Mouse (Mus musculus): ENCODE results near the gene Grk5.

Gene Grk5

DNA sequence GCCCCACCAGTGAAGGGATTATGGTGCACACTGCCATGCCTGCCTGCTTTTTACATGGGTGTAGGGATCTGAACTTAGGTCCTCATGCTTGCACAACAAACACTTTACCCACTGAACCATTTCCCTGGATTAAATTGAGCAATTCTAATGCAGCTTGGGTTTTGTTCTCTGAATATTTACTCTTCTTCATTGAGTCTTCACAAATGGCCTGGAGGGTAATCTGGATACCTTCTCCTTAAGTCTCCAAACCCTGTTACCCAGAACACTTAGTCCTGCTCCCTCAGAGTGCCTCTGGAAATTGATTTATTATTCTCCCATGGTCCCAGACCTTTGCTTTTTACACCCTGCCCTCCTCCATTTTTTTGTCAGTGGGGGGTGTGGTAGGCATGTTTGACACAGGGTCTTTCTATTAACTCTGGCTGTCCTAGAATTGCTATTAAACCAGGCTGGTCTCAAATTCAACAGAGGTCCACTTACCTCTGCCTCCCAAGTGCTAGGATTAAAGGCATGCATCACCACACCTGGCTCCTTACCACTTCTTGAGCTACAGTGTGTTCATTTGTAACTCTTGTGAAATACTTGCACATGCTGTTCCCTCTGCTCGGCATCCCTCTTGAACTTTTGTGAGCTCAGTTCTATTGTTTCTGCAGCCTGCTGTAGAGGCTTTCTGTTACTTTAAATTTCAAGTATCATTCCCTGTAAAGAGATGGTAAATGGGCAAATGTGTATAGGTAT lies 82.9 kb downstream of the Grk5 start:
- in situ Hi-C loops (cut with MseI, MboI), result no loop called here

DNA sequence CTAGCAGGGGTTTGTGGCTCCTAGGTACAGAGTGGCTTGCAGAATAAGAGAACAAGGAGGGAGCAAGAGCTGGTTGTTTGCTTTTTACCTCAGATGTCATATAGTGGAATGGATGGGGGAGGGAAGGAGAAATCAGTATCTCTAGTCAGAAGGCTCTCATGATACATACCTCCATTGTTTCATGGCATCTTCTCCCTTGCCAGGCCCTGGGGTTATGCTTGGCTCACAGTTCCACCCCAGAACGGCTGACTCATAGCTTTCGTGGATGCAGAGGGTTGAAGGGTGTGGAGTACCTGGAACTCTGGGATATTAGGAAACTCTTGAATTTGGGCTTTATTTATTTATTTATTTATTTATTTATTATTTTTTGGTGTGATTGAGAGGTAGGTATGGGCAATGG lies 84.0 kb downstream of the Grk5 start:
- in situ Hi-C loops (cut with MseI, MboI), result no loop called here

DNA sequence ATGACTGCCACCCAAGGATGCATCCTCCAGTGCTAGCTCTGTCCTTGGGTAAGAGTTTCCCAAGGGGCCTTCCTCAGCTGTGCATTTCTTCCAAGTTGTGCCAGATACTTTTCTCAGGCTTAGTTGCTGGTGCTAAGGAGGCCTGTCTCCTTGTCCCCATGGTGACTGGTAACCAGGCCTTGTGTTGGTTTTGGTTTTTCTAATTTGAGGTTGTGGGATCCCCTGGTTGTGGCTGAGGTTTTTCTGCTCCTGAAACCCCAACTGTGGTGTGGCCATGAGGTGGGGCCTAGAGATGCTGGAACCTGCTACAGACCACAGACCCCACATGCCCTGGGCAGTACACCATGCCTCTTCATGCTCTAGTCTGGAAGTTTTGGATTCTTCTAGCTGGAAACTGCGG lies 90.0 kb downstream of the Grk5 start:
- in situ Hi-C loops (cut with MseI, MboI), result no loop called here

DNA sequence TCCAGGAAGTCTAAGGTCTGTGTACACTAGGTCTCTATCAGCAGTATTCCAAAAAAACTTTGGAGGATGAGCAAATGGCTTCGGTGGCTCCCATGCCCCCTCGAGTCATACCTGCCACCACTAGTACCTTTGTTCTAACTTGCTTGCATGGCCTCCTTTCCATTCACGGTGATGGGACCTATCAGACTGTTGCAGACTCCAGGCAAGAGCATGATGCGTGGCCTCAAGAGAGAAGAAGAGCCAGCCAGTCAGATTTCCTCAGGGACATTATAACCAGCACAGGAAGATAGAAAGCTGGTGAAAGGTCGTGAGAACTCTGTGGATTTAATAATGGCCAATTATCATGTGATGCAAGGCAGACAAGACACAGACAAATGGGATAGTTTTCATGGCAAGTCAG lies 91.8 kb downstream of the Grk5 start:
- in situ Hi-C loops (cut with MseI, MboI), result no loop called here

DNA sequence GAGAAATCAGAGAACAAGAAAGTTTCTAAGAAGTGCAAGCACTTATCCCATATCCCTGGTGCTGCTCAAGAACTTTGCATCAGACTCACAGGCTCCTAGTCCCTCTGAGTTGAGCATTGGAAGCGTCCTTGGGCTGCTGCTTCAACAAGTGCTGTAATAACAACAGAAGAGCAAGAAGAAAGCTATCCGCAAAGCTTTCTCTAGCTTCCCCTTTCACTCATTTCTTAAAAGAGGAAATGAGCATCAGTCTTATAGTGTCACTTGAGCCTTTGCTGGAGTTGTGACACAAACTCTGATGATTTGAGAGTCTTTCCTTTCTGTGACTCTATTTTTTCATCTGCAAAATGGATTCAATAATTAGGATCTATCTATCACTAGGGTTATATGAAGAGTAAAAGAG lies 92.3 kb downstream of the Grk5 start:
- in situ Hi-C loops (cut with MseI, MboI), result no loop called here

DNA sequence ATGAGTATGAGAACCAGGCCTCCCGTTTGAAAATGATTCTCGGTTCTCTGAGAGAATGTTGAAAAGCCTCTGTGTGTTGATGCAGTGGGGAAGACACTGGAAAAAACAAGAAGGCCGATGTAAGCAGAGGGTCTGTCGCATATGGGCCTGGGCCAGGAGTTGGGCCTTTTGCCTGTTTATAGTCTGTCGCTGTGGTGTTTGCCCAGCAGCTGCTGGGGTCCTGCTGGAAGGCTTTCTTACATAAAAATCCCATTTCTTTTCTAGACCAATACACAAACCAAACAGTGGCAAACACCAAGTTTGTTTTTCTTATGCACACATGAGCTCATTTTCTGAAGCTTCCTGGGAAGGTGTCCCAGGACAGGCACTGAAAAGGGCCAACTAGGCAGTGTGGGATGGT lies 100.2 kb downstream of the Grk5 start:
- in situ Hi-C loops (cut with MseI, MboI), result no loop called here

DNA sequence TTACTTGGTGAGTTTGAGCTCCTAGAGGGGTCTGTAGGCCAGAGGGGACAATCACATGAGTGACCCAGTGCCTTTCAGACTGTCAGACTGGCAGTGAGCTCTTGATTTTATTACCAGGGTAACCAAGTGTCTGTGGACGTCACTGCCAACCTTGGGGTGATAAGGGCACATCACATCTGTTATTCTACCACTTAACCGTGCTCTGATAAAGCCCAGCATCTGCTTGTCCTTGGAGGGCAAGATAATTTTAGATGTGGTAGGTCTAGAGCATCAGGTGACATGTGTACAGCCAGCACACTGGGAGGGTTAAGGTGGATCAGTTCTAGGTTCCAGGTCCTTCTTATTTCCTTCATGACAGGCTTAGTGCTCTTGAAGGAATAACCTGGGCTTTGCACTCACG lies 104.7 kb downstream of the Grk5 start:
- in situ Hi-C loops (cut with MseI, MboI), result no loop called here

DNA sequence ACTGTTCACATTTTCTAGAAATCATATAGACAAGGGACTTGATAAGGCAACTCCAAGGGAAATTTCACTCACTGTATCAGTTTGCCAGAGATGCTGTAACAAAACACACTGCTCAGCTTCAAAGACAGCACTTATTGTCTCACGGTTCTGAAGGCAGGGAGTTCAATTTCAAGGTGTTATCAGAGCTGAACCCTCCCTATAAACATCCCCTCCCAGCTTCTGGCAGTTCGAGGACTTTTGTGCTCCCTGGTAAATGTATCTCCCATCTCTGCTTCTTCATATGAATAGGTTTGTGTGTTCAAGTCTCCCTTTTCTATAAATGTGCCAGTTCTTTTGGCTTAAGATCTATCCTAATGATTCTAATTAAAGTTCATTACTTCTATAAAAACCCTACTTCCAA lies 105.3 kb downstream of the Grk5 start:
- in situ Hi-C loops (cut with MseI, MboI), result no loop called here

DNA sequence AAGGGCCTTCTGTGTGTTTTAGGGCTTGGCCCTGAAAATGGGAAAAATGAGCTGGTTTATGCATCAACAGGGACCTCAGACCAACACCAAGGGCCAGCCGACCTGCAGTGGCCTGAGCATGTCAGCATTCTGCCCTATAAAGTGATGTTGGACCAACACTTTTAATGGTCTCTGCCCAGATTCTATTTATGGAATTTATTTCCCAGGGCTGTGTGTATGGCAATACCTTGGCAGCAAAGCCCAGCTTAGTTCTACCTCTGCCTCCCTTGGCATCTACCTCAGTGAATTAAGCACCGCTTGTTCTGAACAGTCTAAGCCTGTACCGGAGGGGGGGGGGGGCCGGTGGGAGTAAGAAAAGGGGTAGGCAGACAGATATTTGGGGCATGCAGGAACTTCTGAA lies 108.2 kb downstream of the Grk5 start:
- in situ Hi-C loops (cut with MseI, MboI), result no loop called here

DNA sequence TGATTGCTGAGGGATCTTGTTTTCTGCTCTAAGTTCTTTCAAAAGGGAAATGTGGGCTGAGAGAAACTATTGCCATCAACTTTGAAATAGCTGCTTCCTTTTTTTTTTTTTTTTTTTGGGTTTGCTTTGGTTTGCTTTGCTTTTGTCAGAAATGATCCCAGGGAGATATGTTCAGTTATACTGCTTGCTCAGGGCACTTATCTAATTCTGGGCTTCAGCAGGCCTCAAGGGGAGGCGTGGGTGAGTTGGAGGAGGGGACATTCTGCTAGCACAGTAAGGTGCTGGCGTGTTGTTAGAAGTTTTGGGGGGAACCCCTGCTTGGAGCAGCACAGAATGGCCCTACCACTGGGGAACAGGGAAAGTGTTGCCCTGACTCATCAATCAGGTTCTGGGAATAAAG lies 110.1 kb downstream of the Grk5 start:
- in situ Hi-C loops (cut with MseI, MboI), result no loop called here

DNA sequence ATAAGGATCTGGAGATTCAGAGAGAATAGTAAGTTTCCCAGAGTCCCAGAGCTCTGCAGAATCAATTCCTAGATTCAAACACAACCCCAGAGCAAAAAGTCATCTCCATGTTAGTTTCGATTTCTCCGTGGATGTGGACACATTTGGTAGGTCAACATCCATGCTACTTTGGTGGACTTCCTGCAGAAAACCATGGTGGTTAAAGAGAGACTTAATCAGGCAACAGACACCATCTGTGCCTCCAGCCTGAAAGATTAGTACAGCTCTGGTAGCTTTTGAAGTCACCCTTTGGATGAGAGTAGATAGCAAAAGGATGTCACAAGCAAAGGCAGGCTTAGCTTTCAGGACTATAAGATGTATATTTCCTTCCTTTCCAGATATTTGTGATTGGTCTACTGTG lies 111.4 kb downstream of the Grk5 start:
- in situ Hi-C loops (cut with MseI, MboI), result no loop called here

DNA sequence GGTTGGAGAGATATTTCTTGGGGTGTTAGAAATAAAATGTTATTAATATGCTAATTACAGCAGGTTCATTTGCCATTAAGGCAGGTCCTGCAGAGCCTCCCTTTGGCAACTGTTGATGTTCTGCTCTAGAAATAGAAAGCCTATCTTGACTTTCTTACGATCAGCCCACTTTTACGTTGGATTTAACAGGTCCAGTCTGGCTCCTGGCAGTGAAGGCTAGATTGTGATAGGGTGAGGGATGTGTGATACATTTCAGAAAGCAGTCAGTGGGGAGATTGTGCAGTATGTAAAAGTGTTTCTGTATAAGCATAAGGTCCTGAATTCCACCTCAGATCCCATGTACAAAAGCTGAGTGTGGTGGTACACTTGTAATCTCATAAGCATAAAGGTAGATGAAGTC lies 119.7 kb downstream of the Grk5 start:
- in situ Hi-C loops (cut with MseI, MboI), result no loop called here

DNA sequence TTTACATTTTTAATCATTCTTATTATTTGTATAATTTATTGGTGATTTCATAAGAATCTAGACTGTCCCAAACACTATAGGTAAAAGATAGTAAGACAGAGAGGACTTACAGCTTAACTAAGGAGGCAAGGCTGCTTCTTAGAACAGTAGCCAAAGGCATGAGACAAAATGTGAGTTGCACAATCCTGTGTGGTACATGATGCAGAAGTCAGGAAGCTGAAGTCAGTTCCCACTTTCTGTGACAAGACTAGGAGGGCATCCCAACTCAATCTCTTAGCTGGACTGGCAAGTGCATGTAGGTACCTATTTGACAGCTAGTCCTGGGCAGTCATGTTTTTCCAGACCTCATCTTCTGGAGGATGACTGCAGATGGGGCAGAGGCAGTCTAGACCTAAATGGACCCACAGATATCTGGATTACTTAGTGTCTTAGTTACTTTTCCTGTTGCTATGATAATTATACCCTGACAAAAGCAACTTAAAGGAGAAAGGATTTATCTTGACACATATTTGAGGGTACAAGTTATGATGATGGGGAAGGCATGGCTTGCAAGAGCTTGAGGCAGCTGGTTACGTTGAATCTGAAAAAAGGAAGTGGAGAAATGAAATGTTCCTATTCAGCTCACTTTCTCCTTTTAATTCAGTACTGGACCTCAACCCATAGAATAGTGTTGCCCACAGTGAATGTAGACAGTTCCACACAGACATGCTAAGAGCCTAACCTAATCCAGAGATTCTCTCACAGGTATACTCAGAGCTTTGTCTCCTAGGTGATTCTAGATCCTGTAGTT lies 128.1 kb downstream of the Grk5 start:
- in situ Hi-C loops (cut with MseI, MboI), result no loop called here

DNA sequence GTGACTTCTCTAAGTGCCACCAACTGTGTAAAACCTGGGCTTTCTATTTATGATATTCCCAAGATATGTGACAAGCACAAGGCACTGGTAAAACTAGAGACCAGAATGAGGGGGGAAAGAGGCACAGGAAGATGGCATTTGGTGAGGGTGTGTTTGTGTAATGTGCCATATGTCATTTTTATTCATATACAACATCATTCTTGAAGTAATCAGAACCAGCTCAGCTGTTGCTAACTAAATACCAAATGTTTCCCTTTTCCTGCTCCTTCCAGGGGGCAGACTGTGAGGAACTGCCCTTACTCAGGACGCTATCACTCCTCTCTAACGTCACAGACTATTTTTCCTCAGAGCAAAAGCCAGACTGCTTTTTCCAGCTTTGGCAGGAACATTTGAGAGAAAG lies 132.0 kb downstream of the Grk5 start:
- in situ Hi-C loops (cut with MseI, MboI), result no loop called here

DNA sequence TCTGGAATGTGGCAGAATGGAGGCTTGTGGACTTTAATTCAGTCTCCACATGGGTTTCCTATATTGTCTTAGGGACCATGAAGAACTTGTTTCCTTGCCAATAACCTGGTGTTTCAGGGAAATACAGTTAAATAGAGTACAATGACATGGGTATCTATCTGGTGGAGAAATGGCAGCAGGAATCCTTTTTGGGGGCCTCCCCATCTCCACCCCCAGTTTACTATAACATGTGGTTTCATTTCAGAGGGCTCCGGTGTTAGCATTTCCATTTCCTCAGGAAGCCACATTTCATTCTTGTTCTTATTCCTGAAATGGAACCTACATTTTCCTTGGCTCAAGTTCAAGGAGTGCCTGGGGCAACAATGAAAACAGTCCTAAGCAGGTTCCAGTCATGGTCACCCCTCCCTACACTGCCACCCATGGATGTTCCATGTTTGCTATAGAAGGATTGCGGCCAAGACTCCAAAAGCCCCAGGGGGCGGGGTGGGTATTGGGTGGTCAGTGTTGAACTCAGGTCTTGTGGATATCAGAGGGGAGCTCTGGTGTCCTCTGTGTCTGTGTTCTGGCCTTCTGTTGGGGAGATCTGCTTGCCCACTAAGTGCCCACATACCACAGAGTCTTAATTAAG lies 132.5 kb downstream of the Grk5 start:
- in situ Hi-C loops (cut with MseI, MboI), result no loop called here

DNA sequence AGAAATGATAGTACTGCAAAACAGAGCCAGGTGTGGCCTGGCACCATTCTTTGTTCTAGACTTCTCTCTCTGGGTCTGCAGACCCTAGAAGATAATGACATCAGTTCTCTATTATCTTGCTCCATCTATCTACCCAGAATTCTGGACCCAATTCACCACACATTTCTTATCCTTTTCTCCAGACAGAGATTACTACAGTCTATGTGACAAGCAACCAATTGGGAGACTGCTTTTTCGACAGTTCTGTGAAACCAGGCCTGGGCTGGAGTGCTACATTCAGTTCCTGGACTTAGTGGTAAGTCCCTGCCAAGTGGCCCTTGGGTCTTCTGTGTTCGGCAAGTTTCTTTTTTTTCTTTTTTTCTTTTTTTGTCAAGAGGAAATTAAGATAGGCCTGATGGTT lies 142.0 kb downstream of the Grk5 start:
- in situ Hi-C loops (cut with MseI, MboI), result no loop called here

DNA sequence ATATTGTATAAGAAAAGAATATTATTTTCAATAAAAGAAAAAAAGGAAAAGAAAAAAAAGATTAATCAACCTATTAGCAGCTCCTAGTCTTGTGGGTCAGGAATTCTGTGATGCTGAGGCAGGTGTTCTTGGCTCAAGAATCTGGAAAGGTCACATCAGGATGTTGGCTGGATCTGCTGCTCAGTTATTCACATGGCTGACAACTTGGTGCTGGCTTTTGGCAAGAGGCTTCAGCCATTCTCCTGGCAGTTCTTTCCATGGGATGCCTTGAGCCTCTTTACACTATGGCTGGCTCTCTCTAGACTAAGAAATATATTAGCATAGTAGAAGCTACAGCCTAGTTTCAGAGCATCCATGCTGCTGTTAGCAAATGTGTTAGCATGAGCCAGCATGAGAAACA lies 149.6 kb downstream of the Grk5 start:
- in situ Hi-C loops (cut with MseI, MboI), result no loop called here

DNA sequence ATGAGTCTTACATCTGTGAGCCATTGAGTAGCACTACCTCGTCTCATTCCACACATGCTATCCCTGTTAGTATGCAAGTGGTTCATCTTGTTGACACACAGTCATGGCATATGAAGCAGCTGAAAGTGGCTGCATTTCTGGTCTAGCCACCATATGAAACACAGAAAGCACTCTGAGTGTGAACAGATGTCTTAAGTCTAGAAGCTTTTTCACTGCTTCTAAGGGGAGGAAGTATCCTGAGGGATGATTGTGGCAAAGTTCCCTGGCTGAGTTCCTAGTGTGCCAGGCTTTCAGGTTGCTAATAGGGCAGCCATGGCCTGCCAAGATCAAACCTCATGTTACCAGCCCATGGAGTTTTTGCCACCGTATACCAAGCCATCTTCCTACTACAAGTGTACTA lies 159.1 kb downstream of the Grk5 start:
- in situ Hi-C loops (cut with MseI, MboI), result no loop called here

DNA sequence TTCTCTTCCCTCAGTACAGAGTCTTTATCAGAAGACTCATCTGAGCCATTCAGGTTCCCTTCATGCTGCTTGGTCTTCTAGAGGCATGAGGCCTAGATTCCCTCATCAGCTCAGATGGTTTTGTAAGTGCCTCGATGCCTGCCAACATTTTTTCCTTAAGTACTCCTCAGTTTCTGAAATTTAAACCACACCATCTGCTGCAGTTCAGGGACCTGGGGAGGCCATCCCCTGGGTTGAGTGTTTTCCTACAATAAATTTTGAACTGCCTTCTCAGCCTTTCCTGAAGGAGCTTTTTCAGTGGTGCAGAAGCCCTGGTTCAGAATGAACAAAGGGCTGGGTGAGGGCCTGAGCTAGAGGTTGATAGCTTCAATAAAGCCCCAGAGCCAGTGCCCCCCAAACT lies 159.9 kb downstream of the Grk5 start:
- in situ Hi-C loops (cut with MseI, MboI), result no loop called here

DNA sequence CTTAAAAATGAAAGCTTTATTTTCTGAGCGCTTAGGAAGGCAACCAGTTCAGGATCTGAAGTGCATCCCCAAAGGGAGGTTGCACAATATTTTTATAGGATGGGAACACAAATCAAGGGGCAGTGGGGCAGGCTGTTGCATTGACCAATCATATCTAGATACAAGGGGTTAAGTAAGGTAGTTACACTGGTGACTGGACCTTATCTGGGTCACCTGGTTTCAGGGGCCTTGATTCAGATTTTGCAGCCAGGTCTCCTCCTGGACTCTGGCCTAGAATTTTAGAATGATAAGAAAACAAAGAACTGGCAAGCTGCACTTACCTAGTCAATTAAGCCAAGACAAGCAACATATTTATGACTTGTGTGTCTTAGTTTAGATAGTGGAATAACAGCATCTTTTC lies 161.6 kb downstream of the Grk5 start:
- in situ Hi-C loops (cut with MseI, MboI), result no loop called here

DNA sequence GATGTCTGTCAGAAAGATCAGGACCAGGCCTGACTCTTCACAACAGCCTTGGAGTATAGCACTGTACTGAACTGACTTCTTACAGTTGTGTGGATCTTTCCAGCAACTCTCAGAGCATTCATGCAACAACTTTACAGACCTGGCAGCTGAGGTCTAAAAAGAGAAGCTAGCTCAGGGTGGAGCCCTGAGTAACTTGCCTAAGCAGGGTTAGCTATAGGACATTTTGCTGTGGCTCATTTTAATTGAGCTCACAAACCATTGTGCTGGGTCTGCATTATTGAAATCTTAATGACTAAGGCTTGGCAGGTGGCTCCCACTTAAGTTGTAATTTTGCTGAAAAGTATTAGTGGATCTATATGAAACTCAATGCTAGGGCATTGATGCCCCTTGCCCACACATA lies 162.5 kb downstream of the Grk5 start:
- in situ Hi-C loops (cut with MseI, MboI), result no loop called here

DNA sequence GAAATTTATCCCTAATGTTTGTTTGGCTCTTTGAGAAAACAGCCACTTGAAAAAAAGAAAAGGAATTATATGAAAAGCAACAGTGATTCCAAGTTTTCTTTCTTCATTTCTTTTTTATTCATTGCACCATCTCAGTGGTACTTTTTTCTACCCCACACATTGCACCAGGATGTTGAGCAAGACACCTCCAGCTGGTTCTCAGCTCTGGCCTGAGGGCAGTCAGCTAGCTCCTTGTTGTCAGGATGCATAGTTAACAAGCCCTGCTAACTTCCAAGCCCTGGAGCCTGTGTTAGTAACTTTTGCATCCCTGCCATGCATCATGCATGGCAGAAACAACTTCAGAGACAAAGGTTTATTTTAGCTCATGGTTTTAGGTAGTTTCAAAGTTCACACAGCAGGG lies 163.2 kb downstream of the Grk5 start:
- in situ Hi-C loops (cut with MseI, MboI), result no loop called here

DNA sequence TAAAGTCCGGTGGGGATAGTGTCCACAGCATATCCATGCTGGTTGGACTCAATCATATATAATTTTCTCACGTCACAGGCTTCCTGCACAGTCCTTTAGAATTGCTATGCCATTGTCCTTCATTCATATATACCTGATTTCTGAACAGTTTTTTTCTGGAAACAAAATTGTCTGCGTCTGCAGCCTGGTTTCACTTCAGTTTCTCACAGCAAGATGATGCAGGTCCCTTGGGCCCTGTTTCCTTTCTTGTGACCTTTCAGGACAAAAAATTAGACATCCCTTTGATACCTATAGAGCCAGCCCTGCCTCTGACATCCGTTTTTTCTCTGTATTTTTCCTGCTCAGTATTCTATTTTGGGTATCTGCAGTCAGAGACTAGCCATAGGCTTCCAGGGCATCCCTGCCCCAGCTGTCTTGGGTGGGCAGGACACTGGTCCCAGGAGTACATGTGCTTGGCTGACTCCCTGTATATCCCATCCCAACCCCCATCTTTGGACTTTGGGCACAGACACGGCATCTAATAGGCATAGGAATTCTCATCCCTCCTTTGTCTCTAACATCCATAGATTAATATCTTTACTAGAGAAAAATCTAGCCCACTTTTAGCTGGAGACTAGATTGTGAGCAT lies 167.3 kb downstream of the Grk5 start:
- in situ Hi-C loops (cut with MseI, MboI), result no loop called here

All from mouse trophoblast stem cell (cell line).